Mouse (Mus musculus) embryonic fibroblast, embryonic 13.5 days (primary cell): ENCODE results near the gene Nr5a2. TPM values are rescaled to one million over a fixed set of nuclear protein-coding genes. Genes with fewer than 3 reads are reported as not detected.

Experiments
- H3K27ac ChIP-seq: 2 replicates; pipeline ENCODE4 v1.5.1; 2012; ENCODE audit warnings: low read length, control low read depth, inconsistent platforms; ENCODE audit not compliant: insufficient read depth
- H3K4me1 ChIP-seq: 2 replicates; pipeline ENCODE4 v1.6.1; 2011; ENCODE audit warnings: low read length; ENCODE audit not compliant: control insufficient read depth, insufficient read depth
- H3K4me3 ChIP-seq: 2 replicates; pipeline ENCODE4 v1.5.1; 2011; ENCODE audit warnings: mild to moderate bottlenecking, control low read depth, low read length; ENCODE audit not compliant: insufficient read depth
- CTCF ChIP-seq: IDR thresholded peaks from 2 replicates; pipeline ENCODE4 v1.5.1; 2011; ENCODE audit warnings: mild to moderate bottlenecking, control low read depth, low read length, moderate library complexity, borderline replicate concordance; ENCODE audit not compliant: insufficient read depth
- POLR2A ChIP-seq: IDR thresholded peaks from 2 replicates; pipeline ENCODE4 v1.6.1; 2011; ENCODE audit warnings: low read depth, mild to moderate bottlenecking, control low read depth, low read length, moderate library complexity
- polyA plus RNA-seq: library from polyadenylated mRNA; stranded (reverse); fragments of >200 nt; gene quantifications from 2 replicates; pipeline ENCODE4 v1.2.4, GENCODE M21; 2011; ENCODE audit warnings: low read depth; ENCODE audit not compliant: missing spikeins, insufficient read length

Gene Nr5a2
- polyA plus RNA-seq, 1 experiment, result not detected

- H3K4me3 ChIP-seq, result no peak overlapping the region
- no peak overlapping the region for H3K27ac ChIP-seq
- H3K4me1 ChIP-seq, result no peaks in the 10 kb centered on the region
- TF ChIP-seq CTCF (no peak), POLR2A (no peak)
These were observed 24.3 kb downstream of the Nr5a2 start for GRCm38 (mm10) chr1:136935960-136936324.

GRCm38 (mm10) chr1:136935316-136935959 lies 24.8 kb downstream of the Nr5a2 start:
- no peak for TF ChIP-seq POLR2A
- no peak for TF ChIP-seq CTCF
- no peak overlapping the region for H3K27ac ChIP-seq
- H3K4me1 ChIP-seq, result no peaks in the 10 kb centered on the region
- no peak overlapping the region for H3K4me3 ChIP-seq

- Histone ChIP-seq H3K4me1 (no peaks in the 10 kb centered on the region), H3K27ac (no peak overlapping the region), H3K4me3 (no peak overlapping the region)
- TF ChIP-seq CTCF (no peak), POLR2A (no peak)
These were observed 26.2 kb downstream of the Nr5a2 start for GRCm38 (mm10) chr1:136934051-136934450.

- TF ChIP-seq POLR2A, result no peak
- no peak for TF ChIP-seq CTCF
- no peak overlapping the region for H3K4me3 ChIP-seq
- no peaks in the 10 kb centered on the region for H3K4me1 ChIP-seq
- no peak overlapping the region for H3K27ac ChIP-seq
These were observed 29.2 kb downstream of the Nr5a2 start for GRCm38 (mm10) chr1:136931026-136931425.

- Histone ChIP-seq H3K4me3 (no peak overlapping the region), H3K27ac (no peak overlapping the region), H3K4me1 (no peaks in the 10 kb centered on the region)
- TF ChIP-seq CTCF, result no peak
- TF ChIP-seq POLR2A, result no peak
These were observed 30.5 kb downstream of the Nr5a2 start for GRCm38 (mm10) chr1:136929743-136930142.

- H3K4me3 ChIP-seq, result no peak overlapping the region
- TF ChIP-seq POLR2A (no peak), CTCF (no peak)
- H3K27ac ChIP-seq, result no peak overlapping the region
- no peaks in the 10 kb centered on the region for H3K4me1 ChIP-seq
These were observed 32.8 kb downstream of the Nr5a2 start for GRCm38 (mm10) chr1:136927428-136927827.

GRCm38 (mm10) chr1:136926026-136926425 lies 34.2 kb downstream of the Nr5a2 start:
- no peak overlapping the region for H3K4me3 ChIP-seq

GRCm38 (mm10) chr1:136920089-136920488 lies 40.2 kb downstream of the Nr5a2 start:
- no peak overlapping the region for H3K27ac ChIP-seq
- TF ChIP-seq CTCF (no peak), POLR2A (no peak)
- no peak overlapping the region for H3K4me3 ChIP-seq
- no peaks in the 10 kb centered on the region for H3K4me1 ChIP-seq

More at GRCm38 (mm10) chr1:136926026-136926425, 34.2 kb downstream of the Nr5a2 start:
- H3K4me1 ChIP-seq, result no peaks in the 10 kb centered on the region
- TF ChIP-seq CTCF (no peak), POLR2A (no peak)
- H3K27ac ChIP-seq, result no peak overlapping the region

GRCm38 (mm10) chr1:136918791-136919190 lies 41.5 kb downstream of the Nr5a2 start:
- TF ChIP-seq CTCF, result no peak
- no peak for TF ChIP-seq POLR2A
- no peak overlapping the region for H3K4me3 ChIP-seq

GRCm38 (mm10) chr1:136915438-136915837 lies 44.8 kb downstream of the Nr5a2 start:
- H3K27ac ChIP-seq, result no peak overlapping the region
- no peak for TF ChIP-seq CTCF
- TF ChIP-seq POLR2A, result no peak
- no peak overlapping the region for H3K4me3 ChIP-seq
- no peaks in the 10 kb centered on the region for H3K4me1 ChIP-seq

More at GRCm38 (mm10) chr1:136918791-136919190, 41.5 kb downstream of the Nr5a2 start:
- Histone ChIP-seq H3K27ac (no peak overlapping the region), H3K4me1 (no peaks in the 10 kb centered on the region)
